Mouse (Mus musculus) stomach, embryonic 14.5 days (tissue): ENCODE data around the gene Il27ra. TPM values are rescaled to one million over a fixed set of nuclear protein-coding genes. Genes with fewer than 3 reads are reported as not detected.

Experiments used
- ATAC-seq: fragments of 200-750 bp; cut with Nextera tagmentation; 2 replicates; pipeline ENCODE4 v1.8.0; 2017; ENCODE audit warnings: low read depth, moderate TSS enrichment; ENCODE audit not compliant: insufficient number of reproducible peaks, insufficient read depth, low FRiP score
- H3K27ac ChIP-seq: fragments of 300-500 bp; sonication (generic); 2 replicates; pipeline ENCODE4 v1.5.1; 2014; ENCODE audit warnings: mild to moderate bottlenecking, low read length, moderate library complexity, mixed read lengths
- H3K27me3 ChIP-seq: fragments of 300-500 bp; sonication (generic); 2 replicates; pipeline ENCODE4 v1.6.1; 2014; ENCODE audit warnings: low read length, control low read depth, mixed read lengths; ENCODE audit not compliant: control insufficient read depth, insufficient read depth
- H3K36me3 ChIP-seq: fragments of 300-500 bp; sonication (generic); 2 replicates; pipeline ENCODE4 v1.6.1; 2014; ENCODE audit warnings: mild to moderate bottlenecking, control low read depth, low read length, moderate library complexity, mixed read lengths; ENCODE audit not compliant: control insufficient read depth, insufficient read depth
- H3K4me1 ChIP-seq: fragments of 300-500 bp; sonication (generic); 2 replicates; pipeline ENCODE4 v1.6.1; 2014; ENCODE audit warnings: low read length, control low read depth, mixed read lengths; ENCODE audit not compliant: control insufficient read depth, insufficient read depth
- H3K4me2 ChIP-seq: fragments of 300-500 bp; sonication (generic); replicated peaks from 2 replicates; pipeline ENCODE4 v1.6.1; 2014; ENCODE audit warnings: low read depth, low read length, control low read depth
- H3K4me3 ChIP-seq: fragments of 300-500 bp; sonication (generic); 2 replicates; pipeline ENCODE4 v1.5.1; 2014; ENCODE audit warnings: low read depth, low read length, control low read depth
- H3K9ac ChIP-seq: fragments of 300-500 bp; sonication (generic); replicated peaks from 2 replicates; pipeline ENCODE4 v1.6.1; 2014; ENCODE audit warnings: low read depth, mild to moderate bottlenecking, control low read depth, low read length, moderate library complexity, mixed read lengths
- H3K9me3 ChIP-seq: fragments of 300-500 bp; sonication (generic); 2 replicates; pipeline ENCODE4 v1.6.1; 2016; ENCODE audit warnings: low read depth, low read length, control low read depth; ENCODE audit not compliant: control insufficient read depth
- WGBS: fragments of 180-500 bp; shearing (Covaris S2); extraction: QIAGEN DNeasy Blood & Tissue Kit; methylation state at CpG from one replicate; pipeline ENCODE4 v1.1.7; 2014; 5-methylcytosine and 5-hydroxymethylcytosine counted together
- polyA plus RNA-seq: library from polyadenylated mRNA; unstranded; fragments of >200 nt; fragmentation: Nextera tagmentation; extraction: Ambion mirVana; gene quantifications from 2 replicates; pipeline ENCODE4 v1.2.1, GENCODE M21; 2014

Gene Il27ra
- polyA plus RNA-seq, 1 experiment from 2014 or later, result 1.1 TPM

DNA sequence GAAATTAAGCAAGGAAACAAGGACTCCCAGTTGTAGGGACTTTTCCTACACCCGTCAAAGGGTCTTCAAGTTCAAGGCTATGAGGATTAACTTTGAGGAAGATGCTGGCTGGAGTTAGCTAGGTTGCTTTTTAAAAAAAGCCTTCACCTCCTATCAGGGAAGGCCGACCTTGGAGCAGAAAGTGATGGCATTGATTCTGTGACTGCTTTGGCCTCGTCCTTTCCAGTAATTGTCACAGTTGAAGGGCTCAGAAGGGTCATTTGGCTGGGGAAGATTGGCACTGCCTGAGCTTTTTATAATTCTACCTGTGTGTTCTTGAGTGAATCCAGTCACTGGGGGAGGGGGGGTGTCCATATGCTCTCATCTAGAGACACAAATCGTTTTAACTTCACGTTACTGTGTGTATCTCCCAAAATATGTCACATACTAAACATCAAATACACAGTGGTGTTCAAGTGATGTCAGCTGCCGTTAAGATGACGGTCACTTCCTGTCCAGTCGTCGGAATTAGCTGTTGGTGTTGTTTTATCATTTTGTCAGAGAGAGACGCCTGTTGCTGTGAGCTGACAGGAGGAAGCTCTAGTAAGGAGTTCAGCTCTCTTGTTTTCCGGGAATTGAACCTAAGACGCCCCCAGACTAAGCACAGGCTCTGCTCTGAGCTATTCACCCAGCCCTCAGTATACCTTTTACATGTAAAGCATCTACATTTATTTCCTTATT, 26.1 kb upstream of the Il27ra start:
- Histone ChIP-seq H3K9ac (no peak overlapping the region), H3K4me3 (no peak overlapping the region), H3K9me3 (no peaks in the 10 kb centered on the region), H3K27me3 (no peaks in the 10 kb centered on the region), H3K27ac (no peak overlapping the region), H3K36me3 (no peaks in the 10 kb centered on the region), H3K4me1 (peaks cover 23% of the 10 kb centered on the region), H3K4me2 (no peak overlapping the region)
- WGBS, result 48% methylated on average over 12 of the region's 12 CpGs
- ATAC-seq, result no peak

DNA sequence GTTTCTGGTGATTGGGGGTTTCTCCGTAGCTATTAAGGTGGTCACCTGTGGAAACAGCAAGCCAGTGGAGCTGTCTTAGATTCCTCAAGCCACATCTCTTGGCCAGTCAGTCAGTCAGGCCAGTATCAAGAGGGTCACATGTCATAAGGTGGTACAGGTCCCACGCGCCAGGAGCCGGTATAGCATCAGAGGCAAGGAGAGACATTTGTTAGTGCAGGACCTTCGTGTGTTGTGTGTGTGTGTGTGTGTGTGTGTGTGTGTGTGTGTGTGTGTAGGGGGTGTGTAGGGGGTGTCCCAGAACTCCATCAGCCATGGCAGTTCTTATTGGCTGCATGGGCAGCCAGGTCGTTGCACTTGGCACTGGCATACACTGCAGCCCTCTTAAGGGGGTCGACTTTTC, 25.5 kb upstream of the Il27ra start:
- no peak for ATAC-seq
- H3K4me1 ChIP-seq, result peaks cover 19% of the 10 kb centered on the region
- H3K27ac ChIP-seq, result no peak overlapping the region; the same call in 1 of the 2 replicates
- H3K36me3 ChIP-seq, result no peaks in the 10 kb centered on the region
- H3K4me3 ChIP-seq, result peak overlapping the region; percentile 65
- no peaks in the 10 kb centered on the region for H3K9me3 ChIP-seq
- no peak overlapping the region; the same call in 1 of the 2 replicates for H3K9ac ChIP-seq
- peak overlapping the region; percentile 50 for H3K4me2 ChIP-seq
- H3K27me3 ChIP-seq, result no peaks in the 10 kb centered on the region
- WGBS, result 78% methylated on average over 7 of the region's 7 CpGs

DNA sequence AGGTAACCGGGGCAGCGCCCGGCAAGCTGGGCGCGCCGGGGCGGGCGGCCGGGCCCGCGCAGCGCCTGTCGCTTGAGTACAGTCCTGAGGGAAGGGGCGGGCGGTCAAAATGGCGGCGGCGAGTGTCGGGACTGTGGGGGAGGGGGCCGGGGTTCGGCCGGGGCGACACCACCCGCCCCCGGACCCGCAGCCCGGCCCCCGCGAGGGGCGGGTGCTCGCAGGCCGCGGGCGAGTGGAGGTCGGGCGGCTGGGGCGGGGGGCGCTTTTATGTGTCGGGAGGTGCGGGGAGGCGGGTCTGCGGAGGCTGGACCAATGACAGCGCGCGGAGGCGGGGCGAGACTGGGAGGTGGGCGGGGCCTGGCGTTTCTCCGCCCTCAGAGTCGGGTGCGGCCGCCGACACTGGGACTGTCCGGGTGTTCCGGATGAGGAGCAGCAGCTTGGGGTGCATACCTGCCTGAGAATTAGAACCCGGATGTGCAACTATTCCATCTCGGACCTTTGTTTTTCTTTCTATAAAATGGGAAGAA, 24.7 kb upstream of the Il27ra start:
- Histone ChIP-seq H3K4me1 (peaks cover 19% of the 10 kb centered on the region), H3K27me3 (no peaks in the 10 kb centered on the region)
- WGBS, result under 1% methylated on average over 53 of the region's 58 CpGs

DNA sequence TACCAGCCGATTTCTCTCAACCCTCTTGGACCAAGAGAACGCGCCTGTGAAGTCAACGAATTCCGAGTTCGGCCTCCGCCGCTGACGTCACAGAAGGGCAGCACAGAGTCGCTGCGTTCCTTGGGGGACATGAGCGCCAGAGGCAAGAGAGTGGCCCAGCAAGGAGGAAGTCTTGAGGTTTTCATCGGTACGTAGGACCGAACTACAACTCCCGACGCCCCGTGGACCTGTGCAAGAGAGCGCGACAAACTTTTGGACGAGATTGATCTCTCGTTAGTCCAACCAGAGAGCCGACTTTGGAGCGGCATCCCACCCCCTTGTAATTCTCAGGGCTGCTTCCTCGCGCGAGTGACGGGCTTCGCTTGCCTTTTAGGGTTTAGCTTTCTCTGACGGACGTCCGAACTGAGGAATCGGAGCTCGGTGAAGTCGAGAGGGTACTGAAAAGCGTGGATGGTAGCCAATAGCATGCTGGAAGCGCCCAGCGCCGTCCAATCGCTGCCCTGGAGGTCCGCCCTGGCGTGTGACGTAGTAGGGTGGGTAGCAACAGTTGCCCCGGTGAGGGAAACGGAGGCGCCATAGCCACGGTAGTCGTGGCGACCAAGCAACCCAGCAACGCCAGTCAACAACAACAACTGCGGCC, 24.0 kb upstream of the Il27ra start, which contains the start of gene Rfx1:
TSS of gene Rfx1 (plus strand) at position 544 of the 640 bp plus-strand sequence.
- no peaks in the 10 kb centered on the region for H3K36me3 ChIP-seq
- H3K4me2 ChIP-seq, result peak within 1 kb of the TSS; percentile 65
- WGBS, result under 1% methylated on average over 51 of the region's 51 CpGs
- no peaks in the 10 kb centered on the region for H3K27me3 ChIP-seq
- peaks cover 19% of the 10 kb centered on the region for H3K4me1 ChIP-seq
- peak within 1 kb of the TSS; percentile 49 for H3K9ac ChIP-seq
- peak; percentile 97 for ATAC-seq
- H3K27ac ChIP-seq, result peak within 1 kb of the TSS; percentile 92
- no peaks in the 10 kb centered on the region for H3K9me3 ChIP-seq
- H3K4me3 ChIP-seq, result peak within 1 kb of the TSS; percentile 65

More for the DNA sequence above, 24.7 kb upstream of the Il27ra start:
- Histone ChIP-seq H3K9me3 (no peaks in the 10 kb centered on the region), H3K4me3 (peak overlapping the region; percentile 65), H3K36me3 (no peaks in the 10 kb centered on the region), H3K4me2 (peak overlapping the region; percentile 50), H3K27ac (peak overlapping the region; percentile 92), H3K9ac (peak overlapping the region; percentile 49)
- peak; percentile 71 for ATAC-seq

DNA sequence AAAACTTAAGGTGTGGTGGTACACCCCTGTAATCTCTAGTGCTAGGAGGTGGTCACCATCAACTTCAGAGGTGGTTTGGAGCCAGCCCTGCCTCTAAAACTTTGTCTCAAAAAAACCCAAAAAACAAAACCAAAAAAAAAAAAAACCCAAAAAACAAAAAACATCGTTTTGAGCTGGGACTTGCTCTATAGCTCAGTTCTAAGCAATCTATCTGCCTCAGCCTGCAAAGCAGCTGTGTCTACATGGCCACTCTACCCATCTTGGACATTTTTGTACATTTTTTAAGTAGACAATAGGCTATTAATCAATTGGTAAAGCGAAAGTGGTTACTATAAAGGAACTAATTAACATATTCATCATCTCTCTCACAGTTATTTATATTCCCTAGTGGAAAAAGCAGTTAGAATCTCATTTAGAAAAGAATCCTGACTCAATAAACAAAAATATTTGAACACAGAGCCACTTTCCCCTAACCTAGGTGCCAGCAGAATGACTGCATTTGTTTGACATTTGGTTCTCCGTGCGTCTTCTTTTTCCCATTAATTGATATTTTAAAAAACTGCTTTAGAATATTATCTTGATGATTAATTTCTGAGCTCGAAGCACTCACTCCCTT, 23.2 kb upstream of the Il27ra start:
- peak overlapping the region; percentile 49 for H3K9ac ChIP-seq
- H3K36me3 ChIP-seq, result no peaks in the 10 kb centered on the region
- H3K27ac ChIP-seq, result peak overlapping the region; percentile 73
- no peaks in the 10 kb centered on the region for H3K27me3 ChIP-seq
- WGBS, result 17% methylated on average over 5 of the region's 5 CpGs
- H3K9me3 ChIP-seq, result no peaks in the 10 kb centered on the region
- ATAC-seq, result no peak
- peak overlapping the region; percentile 65 for H3K4me2 ChIP-seq
- peaks cover 15% of the 10 kb centered on the region for H3K4me1 ChIP-seq
- H3K4me3 ChIP-seq, result peak overlapping the region; percentile 51

DNA sequence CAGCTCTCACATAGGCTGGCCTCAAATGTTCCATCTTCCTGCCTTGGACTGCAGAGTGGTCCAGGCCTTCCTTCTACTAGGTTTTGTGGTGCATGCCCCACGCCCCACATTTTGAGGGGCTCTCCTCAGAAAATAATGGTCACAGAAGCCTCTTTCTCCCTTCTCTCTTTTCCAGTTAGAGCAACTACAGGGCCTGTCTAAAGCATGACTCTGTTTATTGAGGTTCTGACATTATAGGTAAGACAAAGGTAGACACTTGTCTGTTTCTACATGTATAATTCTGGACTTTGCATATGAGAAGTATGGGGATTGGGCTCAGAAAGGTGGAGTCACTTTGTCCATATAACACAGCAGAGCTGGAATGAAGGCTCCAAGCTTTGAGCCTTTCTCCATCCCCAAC, 22.6 kb upstream of the Il27ra start, which contains the start of gene Gm10643:
TSS of gene Gm10643 (minus strand) at position 101 of the 400 bp plus-strand sequence.
- Histone ChIP-seq H3K4me3 (peak within 1 kb of the TSS; percentile 51), H3K27me3 (no peaks in the 10 kb centered on the region), H3K27ac (peak within 1 kb of the TSS; percentile 73), H3K9me3 (no peaks in the 10 kb centered on the region), H3K36me3 (no peaks in the 10 kb centered on the region), H3K9ac (peak within 1 kb of the TSS; percentile 49), H3K4me1 (peaks cover 15% of the 10 kb centered on the region), H3K4me2 (peak within 1 kb of the TSS; percentile 65)
- no peak for ATAC-seq
- 100% methylated on average over 1 of the region's 1 CpGs for WGBS

DNA sequence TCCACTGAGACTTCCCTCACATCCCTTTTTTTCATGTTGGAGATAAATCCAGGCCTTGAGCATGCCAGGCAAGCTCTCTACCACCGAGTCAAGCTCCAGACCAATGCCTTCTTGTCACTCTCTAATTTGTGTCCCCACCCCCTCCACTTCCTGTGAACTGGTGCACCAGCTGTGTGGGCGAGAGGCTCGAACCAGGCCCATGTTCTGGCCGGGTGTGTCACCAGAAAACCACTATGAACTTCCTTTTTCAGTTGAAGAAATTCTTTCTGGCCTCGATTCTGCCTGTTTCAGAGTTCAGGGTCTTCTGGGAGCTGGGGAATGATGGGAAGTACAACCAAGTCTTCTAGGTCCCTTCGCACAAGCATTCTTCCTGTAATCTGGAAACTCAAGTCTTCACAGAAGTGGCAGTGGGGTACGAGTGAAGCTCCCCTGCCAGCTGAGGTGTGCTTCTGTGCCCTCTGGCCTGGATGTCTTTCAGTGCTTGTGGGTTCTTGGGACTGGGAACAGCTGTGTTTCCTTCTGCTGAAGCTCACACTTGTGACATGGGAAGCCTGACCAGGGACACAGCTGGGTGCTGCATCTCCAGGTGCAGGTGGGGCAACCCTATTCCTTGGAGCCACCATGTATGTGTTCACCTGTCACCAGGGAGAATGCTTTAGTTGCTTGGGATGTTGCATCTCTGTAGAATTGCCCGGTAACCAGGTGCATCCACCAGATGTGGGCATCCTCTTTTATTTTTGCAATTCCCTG, 21.6 kb upstream of the Il27ra start:
- 66% methylated on average over 8 of the region's 8 CpGs for WGBS
- Histone ChIP-seq H3K4me3 (no peak overlapping the region), H3K9ac (no peak overlapping the region), H3K27me3 (no peaks in the 10 kb centered on the region), H3K36me3 (no peaks in the 10 kb centered on the region), H3K4me2 (no peak overlapping the region), H3K9me3 (no peaks in the 10 kb centered on the region), H3K27ac (no peak overlapping the region), H3K4me1 (peaks cover 15% of the 10 kb centered on the region)
- no peak for ATAC-seq

DNA sequence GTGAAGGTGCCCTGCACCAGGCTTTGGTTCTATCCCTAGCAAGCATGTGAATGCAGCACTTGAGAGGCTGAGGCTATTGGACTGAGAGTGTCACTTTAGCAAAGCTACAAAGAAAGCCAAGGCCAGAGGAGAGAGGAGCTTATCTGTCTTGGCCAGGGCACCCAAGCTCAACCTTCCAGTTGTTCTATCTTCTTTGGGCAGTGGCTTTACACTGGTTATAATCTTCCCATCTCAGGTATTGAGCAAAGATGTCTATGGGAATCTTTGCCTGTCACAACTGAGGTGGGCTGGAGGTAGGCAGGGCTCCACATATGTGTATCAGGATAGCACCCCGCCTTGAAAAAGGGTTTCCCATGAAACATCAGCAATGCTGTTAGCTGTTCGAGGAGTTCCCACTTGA, 17.9 kb upstream of the Il27ra start:
- H3K4me2 ChIP-seq, result no peak overlapping the region
- H3K9ac ChIP-seq, result no peak overlapping the region
- no peaks in the 10 kb centered on the region for H3K27me3 ChIP-seq
- 88% methylated on average over 2 of the region's 2 CpGs for WGBS
- no peaks in the 10 kb centered on the region for H3K36me3 ChIP-seq
- ATAC-seq, result no peak
- no peaks in the 10 kb centered on the region for H3K9me3 ChIP-seq
- no peaks in the 10 kb centered on the region for H3K4me1 ChIP-seq
- no peak overlapping the region for H3K4me3 ChIP-seq
- no peak overlapping the region for H3K27ac ChIP-seq
